Mouse (Mus musculus) erythroblast, embryonic 14.5 days (primary cell): Measurements from ENCODE around the gene Spink8.
"Not testable (repeated sequence)": the region's sequence is repeated elsewhere in the genome, so short reads cannot be mapped to it uniquely, and the experiment has no call there.

ENCODE experiments used
- GATA1 ChIP-seq: IDR thresholded peaks from 2 replicates; pipeline ENCODE4 v1.6.1; 2012; ENCODE audit warnings: low read length, inconsistent platforms, mixed read lengths
- TAL1 ChIP-seq: IDR thresholded peaks from 3 replicates; pipeline ENCODE4 v1.6.1; 2012; ENCODE audit warnings: low read length, inconsistent platforms, mixed read lengths

GRCm38 (mm10) chr9:109805596-109805995, 6.5 kb upstream of the Spink8 start:
- TF ChIP-seq GATA1, TAL1: not testable (repeated sequence)
